Mouse (Mus musculus) adrenal gland, adult 18-20 months (tissue): ENCODE results near the gene Zfp354b. TPM values are rescaled to one million over a fixed set of nuclear protein-coding genes. Genes with fewer than 3 reads are reported as not detected.

ENCODE experiments used
- DNase-seq, 2 experiments: peaks; one replicate each; pipeline ENCODE4 v3.0.0; 2021 to 2022; ENCODE audit warnings: low spot score in 2 of 2
- total RNA-seq, 2 experiments: library from RNA; stranded (reverse); gene quantifications; 1 replicate in 1 of 2; 2 replicates in 1 of 2; pipeline ENCODE4 v1.2.3; 2021

The Zfp354b gene
- total RNA-seq, 2 experiments from 2014 or later = 2.2 to 2.9 TPM

DNA sequence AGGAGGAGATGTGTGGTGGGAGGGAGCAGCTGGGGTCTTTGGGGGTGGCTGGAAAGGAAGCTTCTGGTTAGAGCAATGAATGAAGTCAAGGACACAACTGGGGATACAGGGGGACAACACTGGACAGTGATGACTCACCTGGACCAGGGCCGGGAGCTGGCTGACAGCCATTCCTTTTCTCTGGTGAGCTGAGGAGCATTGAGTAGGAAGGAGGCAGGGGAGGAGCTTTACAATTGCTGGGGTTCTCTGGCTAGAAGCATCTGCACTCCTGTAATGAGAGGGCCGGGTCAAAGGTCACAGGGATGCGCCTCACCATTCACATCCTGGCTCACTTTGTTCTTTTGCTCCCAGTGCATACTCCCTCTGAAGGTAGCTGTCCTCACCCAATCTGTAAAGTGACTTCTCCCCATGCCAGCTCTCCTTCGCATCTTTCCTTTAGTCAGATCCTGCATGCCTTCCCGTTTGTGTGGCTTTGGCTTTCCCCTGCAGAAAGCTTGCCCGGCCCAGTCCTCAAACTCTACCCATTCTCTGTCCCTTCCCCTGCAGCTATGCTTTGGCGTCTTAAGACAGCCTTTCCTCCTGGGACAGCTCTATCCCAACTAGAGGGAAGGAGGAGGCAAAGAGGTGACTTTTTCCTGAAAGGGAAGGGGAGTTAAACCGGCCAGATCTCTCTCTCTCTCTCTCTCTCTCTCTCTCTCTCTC lies 45.1 kb downstream of the Zfp354b start:
- DNase-seq = peak; percentile 30 to 40

DNA sequence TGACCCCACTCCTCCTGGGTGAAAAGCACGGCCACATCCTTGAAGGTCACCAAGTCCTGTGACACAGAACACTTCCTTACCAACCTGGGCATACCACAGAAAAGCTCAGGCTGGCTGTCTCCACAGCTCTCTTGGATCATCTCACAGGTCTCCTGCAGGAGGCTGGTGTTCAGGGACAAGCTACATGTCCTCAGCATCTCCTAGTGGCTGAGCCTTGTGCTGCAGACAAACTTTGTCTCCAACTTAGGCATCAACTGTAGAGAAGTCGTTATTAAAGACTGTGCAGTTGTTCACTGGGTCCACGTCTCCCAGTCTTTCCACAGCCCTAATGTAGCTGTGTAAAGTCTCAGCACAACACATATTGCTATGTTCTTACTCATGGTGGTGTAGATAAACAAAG lies 47.7 kb downstream of the Zfp354b start:
- no peak for DNase-seq

GRCm38 (mm10) chr11:50878641-50879040 lies 52.8 kb downstream of the Zfp354b start:
- DNase-seq = no peak

Other genes with a start within 250 kb of the Zfp354b start
- gene Zfp354c, start 103.9 kb downstream of the Zfp354b start, total RNA-seq = 1 to 10 TPM; 4.3 to 4.8 TPM
- under 1 TPM; 0.53 to 0.99 TPM for gene Zfp879, start 90.1 kb downstream of the Zfp354b start, total RNA-seq
- not detected for gene Grm6, start 80.9 kb downstream of the Zfp354b start, total RNA-seq
- gene Zfp454, start 44.0 kb downstream of the Zfp354b start, total RNA-seq = 1 to 10 TPM; 1.5 to 2.3 TPM
- 1 to 10 TPM; 6.9 to 8.2 TPM for gene Zfp2, start 15.5 kb downstream of the Zfp354b start, total RNA-seq
- not detected for gene 4933414I15Rik, start 12.1 kb upstream of the Zfp354b start, total RNA-seq
- not detected for gene Prop1, start 22.1 kb upstream of the Zfp354b start, total RNA-seq
- gene Olfr1378, start 34.9 kb upstream of the Zfp354b start, total RNA-seq = not detected
- gene Olfr1377, start 50.3 kb upstream of the Zfp354b start, total RNA-seq = not detected
- not detected for gene Olfr51, start 72.0 kb upstream of the Zfp354b start, total RNA-seq
- under 1 TPM in 1 of 2 experiments, not detected in 1; 0.43 TPM for gene Olfr54, start 82.6 kb upstream of the Zfp354b start, total RNA-seq
- gene Olfr1375, start 116.5 kb upstream of the Zfp354b start, total RNA-seq = not detected
- gene Zfp354a, start 127.6 kb upstream of the Zfp354b start, total RNA-seq = 1 to 10 TPM; 5.6 to 9.8 TPM